Mouse (Mus musculus): ENCODE measurements at regions not wholly inside any gene's neighbourhood (a gene's known extent, or its start where the extent isn't known, plus 50 kb on each side); places are given as distances from the start of the nearest gene placed in this dataset.

DNA sequence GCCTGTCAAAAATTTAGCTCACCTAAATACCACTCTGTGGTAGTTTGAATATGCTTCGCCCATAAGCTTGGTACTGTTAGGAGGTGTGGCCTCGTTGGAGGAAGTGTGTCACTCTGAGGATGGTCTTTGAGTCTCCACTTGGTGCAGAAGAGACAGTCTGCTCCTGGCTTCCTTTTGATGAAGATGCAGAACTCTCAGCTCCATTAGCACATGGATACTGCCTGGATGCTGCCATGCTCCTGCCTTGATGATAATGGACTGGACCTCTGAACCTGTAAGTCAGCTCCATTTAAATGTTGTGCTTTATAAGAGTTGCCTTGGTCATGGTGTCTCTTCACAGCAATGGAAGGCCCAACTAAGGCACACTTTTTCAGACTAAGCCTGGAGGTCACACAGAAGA, 56.9 kb upstream of the Pik3r1 start:
- DNase-seq (ENCODE audit: low spot score in 2 of 2) = no peak

GRCm38 (mm10) chr13:101831872-101832629, 64.0 kb upstream of the Pik3r1 start:
- no peak for DNase-seq (ENCODE audit: low spot score in 2 of 2)

- DNase-seq (ENCODE audit: low spot score in 2 of 2) = no peak
Observed at GRCm38 (mm10) chr13:101834546-101834945, 66.5 kb upstream of the Pik3r1 start.

DNA sequence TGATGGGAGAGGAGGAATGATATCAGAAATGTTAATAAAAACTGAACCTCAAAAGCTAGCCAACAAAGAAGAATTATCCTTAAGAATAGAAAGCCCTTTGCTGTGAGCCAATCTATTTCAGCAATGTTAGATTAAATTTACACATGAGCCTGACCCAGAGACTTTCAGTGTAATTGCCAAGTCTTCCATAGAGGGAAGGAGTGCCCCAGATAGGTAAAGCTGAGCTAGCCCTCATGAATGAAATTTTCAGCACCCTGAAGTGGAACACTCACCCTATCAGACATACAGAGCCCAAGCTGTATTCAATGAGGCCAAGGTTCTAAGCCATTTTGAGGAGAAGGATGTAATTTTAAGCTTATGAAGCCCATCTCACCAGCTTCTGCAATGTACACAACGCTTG, 69.0 kb upstream of the Pik3r1 start:
- no peak for DNase-seq (ENCODE audit: low spot score in 2 of 2)

GRCm38 (mm10) chr13:101844461-101845440, 76.7 kb upstream of the Pik3r1 start:
- DNase-seq (ENCODE audit: low spot score in 2 of 2) = no peak

- no peak for DNase-seq (ENCODE audit: low spot score in 2 of 2)
Observed at GRCm38 (mm10) chr13:101846016-101846415, 78.0 kb upstream of the Pik3r1 start.

GRCm38 (mm10) chr13:101847879-101848600, 80.0 kb upstream of the Pik3r1 start:
- DNase-seq (ENCODE audit: low spot score in 2 of 2) = no peak

- DNase-seq (ENCODE audit: low spot score in 2 of 2) = no peak
Observed at GRCm38 (mm10) chr13:101848601-101849147, 80.7 kb upstream of the Pik3r1 start.

DNA sequence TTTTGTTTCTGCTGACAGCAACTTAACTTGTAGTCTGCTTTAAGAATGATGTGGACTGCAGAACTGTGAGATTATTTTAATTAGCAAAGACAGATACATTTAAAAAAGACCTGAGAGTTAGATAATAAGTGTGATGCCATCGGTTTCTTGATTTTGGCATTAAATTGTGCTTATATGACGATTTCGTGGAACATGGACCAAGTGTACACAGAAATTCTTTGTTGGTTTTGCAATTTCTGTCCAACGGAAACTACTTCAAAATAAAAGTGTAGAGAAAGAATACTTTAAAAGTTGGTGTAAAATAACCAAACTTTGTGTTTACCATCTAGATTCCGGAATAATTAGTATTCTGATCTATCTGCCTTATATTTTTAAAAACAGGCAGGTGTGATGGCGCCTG, 81.4 kb upstream of the Pik3r1 start:
- DNase-seq (ENCODE audit: low spot score in 2 of 2) = no peak

DNA sequence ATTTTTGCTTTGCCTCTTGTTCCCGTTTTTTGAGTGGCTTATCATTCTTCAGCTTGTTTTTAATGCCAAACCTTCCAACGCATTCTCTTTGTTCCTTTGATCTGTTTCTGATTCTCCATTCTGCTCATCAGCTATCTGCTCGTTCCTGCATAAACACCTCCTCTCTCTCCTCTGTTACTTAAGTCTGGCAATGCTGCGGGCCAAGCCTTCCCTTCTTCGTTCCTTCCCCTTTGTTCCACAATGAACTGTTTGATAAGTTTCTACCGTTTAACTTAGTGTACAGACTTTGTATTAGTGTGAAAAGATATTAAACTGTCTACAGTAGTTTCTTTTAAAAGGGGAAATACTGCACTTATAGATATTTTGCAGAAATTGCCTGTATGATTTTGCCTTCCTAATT, 83.3 kb upstream of the Pik3r1 start:
- DNase-seq (ENCODE audit: low spot score in 2 of 2) = no peak

DNA sequence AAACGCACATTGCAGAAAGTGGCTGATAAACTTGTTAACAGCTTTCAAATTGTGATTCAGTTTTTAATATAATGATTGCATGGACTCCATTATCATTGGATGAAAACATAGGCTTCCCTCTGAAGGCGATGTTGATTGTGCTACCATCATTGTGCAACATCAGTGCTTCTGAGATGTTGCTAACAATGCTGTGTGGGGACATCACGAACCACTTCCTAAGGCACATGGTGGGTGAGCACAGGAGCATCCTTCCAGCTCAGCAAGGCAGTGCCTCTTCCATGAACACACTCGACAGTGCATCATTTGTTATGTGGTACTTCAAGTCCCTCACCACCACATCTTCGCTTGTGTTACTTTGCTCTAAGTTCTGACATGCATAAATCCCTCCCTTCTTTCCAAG, 84.9 kb upstream of the Pik3r1 start:
- DNase-seq (ENCODE audit: low spot score in 2 of 2) = no peak

DNA sequence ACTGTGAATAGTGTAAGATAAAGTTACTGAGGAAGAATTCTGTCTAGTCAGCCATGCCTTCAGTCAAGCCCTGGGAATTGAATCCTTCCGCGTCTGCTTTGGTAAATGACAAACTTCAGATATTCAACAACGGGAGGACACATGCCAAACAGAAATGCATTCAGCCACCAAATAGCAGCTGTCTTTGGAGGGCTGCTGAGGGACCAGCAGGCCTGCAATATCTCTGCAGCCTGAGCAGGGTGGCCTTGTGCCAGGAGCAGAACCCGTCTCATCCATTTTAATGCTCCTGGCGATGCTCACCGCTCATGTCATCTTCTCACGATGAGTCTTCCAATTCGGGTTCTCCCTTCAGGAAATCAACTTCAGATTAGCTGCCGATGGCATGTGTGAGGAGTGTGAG, 87.1 kb upstream of the Pik3r1 start:
- DNase-seq (ENCODE audit: low spot score in 2 of 2) = peak; percentile 65 to 84

GRCm38 (mm10) chr13:101860704-101861103, 92.7 kb upstream of the Pik3r1 start:
- no peak for DNase-seq (ENCODE audit: low spot score in 2 of 2)

DNA sequence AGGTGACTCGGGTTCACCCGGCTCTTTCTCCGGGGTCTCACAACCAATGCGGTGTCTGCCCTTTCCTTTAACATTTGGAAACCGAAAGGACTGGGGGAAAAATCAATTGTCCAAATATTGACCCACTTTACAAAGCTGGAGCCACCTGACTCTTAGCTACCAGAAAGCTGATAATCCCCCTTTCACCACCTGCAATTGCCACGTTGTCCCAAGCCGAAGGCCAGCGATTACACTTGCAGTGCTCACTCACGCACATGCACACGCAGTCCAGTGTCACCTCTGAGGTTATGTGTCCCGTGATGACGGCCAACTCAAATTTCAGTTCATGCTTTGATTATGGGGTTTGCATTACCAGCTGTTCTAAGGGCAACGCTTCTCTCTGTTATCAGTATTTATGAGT, 94.0 kb upstream of the Pik3r1 start:
- DNase-seq (ENCODE audit: low spot score in 2 of 2) = no peak

DNA sequence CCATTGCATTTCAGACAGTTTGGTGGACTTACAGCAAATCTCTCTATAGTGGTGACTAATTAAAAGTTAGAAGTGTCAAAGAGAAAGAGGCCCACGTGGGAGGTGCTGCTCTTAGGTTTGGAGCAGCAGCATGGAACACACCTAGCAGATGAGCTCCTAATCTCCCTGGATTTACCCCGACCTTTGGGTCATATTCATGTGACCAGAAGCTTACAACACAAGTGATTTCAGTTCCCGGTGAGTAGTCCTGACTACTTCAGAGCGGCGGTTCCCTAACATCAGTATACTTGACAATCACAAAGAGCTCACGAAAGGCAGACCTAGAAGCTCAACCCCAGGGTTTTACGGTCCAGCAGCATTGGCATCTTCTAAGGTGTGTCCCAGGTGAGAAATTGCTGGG, 95.0 kb upstream of the Pik3r1 start:
- no peak for DNase-seq (ENCODE audit: low spot score in 2 of 2)

DNA sequence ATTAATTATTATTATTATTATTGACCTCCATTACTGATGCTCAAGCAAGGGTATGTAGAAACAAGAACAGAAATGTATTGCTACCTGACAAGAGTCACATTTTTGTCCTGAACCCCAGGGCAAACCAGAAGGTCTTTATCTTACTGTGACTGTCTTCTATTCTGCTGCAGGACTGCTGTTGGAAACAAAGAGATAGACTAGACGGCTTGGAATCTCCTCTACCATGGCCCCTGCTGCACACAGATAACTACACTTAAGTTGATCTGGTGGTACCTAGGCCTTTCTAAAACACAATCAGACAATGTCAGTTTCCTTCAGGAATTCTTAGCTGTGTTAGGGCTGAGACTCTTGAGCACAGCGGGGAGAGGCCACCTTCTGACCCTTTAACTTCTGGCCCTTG, 95.6 kb upstream of the Pik3r1 start:
- DNase-seq (ENCODE audit: low spot score in 2 of 2) = no peak

GRCm38 (mm10) chr13:101866843-101867242, 98.8 kb upstream of the Pik3r1 start:
- DNase-seq (ENCODE audit: low spot score in 2 of 2) = no peak

DNA sequence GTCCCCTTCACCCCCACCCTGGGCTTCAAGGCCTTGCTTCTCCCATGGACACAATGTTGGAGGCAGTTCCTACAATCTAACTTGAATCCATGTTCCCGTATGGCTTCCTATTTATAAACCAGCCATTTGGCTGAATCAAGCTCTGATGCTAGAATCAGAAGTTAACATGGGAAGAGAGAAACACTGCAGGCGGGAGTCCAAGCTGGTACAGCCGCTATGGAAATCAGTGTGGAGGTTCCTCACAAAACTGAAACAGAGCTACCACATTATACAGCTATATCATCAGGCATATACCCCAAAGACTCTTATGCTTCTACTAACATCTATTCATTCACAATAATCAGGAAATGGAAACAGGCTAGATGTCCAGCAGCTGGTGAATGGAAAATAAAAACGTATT, 106.7 kb upstream of the Pik3r1 start:
- DNase-seq (ENCODE audit: low spot score in 2 of 2) = peak; percentile 15 to 67

GRCm38 (mm10) chr13:101876069-101876468, 108.1 kb upstream of the Pik3r1 start:
- DNase-seq (ENCODE audit: low spot score in 2 of 2) = no peak

- DNase-seq (ENCODE audit: low spot score in 2 of 2) = no peak
Observed at GRCm38 (mm10) chr13:101876601-101877000, 108.6 kb upstream of the Pik3r1 start.

DNA sequence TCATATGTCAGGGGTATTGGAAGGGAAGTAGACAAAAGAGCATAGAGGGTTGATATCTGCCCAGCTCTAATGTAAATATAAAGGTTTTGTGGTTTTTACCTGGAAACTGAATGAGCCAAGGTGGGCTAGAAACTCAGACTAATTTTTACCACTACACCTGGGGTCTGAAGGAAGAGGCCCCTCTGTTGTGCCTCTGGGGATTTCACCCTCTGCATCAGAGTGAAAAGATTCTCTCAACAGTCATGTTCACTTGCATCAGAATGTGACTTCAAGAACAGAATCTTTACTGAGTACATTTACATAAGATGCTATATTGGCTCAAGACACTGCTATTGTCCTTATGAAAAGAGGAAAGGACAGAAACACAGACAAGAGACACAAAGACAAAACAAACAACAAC, 110.2 kb upstream of the Pik3r1 start:
- no peak for DNase-seq (ENCODE audit: low spot score in 2 of 2)

All from layer of hippocampus, postnatal 14 days (tissue).